Mouse (Mus musculus) v-Abl transformed pro-B cells (cell line): ENCODE measurements around the gene Efcab11.

Experiments used
- in situ Hi-C, 2 experiments: fragments of 400-800 bp; cut with MboI; formaldehyde crosslinking; loops; one replicate each; pipeline ENCODE4 v1.15.1; 2025; ENCODE audit not compliant: unreplicated experiment in 2 of 2

Efcab11 gene

GRCm38 (mm10) chr12:99883713-99884105 is 530 bp downstream of the Efcab11 start:
- in situ Hi-C loops: loop anchor here in 1 of 2 experiments (25.0 kb wide), 1 partner anchor 229 kb away; the partner anchor contains the start of gene Psmc1

GRCm38 (mm10) chr12:99883000-99883712 is 1.1 kb downstream of the Efcab11 start:
- in situ Hi-C loops: loop anchor here in 1 of 2 experiments (25.0 kb wide), 1 partner anchor 229 kb away; the partner anchor contains the start of gene Psmc1

GRCm38 (mm10) chr12:99874609-99875008 is 9.6 kb downstream of the Efcab11 start:
- in situ Hi-C loops: loop anchor here in 1 of 2 experiments (25.0 kb wide), 1 partner anchor 238 kb away; the partner anchor contains the start of gene Psmc1

- in situ Hi-C loops: no loop called here
These were observed 10.8 kb downstream of the Efcab11 start for GRCm38 (mm10) chr12:99873443-99873842.

- in situ Hi-C loops: no loop called here
These were observed 15.4 kb downstream of the Efcab11 start for GRCm38 (mm10) chr12:99868821-99869220.

- in situ Hi-C loops: no loop called here
These were observed 19.6 kb downstream of the Efcab11 start for GRCm38 (mm10) chr12:99864613-99865012.

- in situ Hi-C loops: no loop called here
These were observed 23.3 kb downstream of the Efcab11 start for GRCm38 (mm10) chr12:99860981-99861380.

- in situ Hi-C loops: loop anchor here in 1 of 2 experiments (5.0 kb wide), 1 partner anchor 777 kb away; no protein-coding TSS in a partner anchor
These were observed 24.7 kb downstream of the Efcab11 start for GRCm38 (mm10) chr12:99859391-99860100.

- in situ Hi-C loops: loop anchor here in 1 of 2 experiments (5.0 kb wide), 1 partner anchor 776 kb away; no protein-coding TSS in a partner anchor
These were observed 25.6 kb downstream of the Efcab11 start for GRCm38 (mm10) chr12:99858664-99859063.

GRCm38 (mm10) chr12:99856011-99856410 is 28.2 kb downstream of the Efcab11 start:
- in situ Hi-C loops: loop anchor here in 1 of 2 experiments (5.0 kb wide), 1 partner anchor 774 kb away; no protein-coding TSS in a partner anchor

GRCm38 (mm10) chr12:99853323-99854258 is 30.6 kb downstream of the Efcab11 start:
- in situ Hi-C loops: no loop called here

- in situ Hi-C loops: no loop called here
These were observed 34.2 kb downstream of the Efcab11 start for GRCm38 (mm10) chr12:99849996-99850395.

GRCm38 (mm10) chr12:99844951-99845350 is 39.3 kb downstream of the Efcab11 start:
- in situ Hi-C loops: no loop called here

- in situ Hi-C loops: loop anchor here (5.0 to 10.0 kb wide), 5 partner anchors 201 to 756 kb away; partner anchors contain the start of gene Foxn3 (in 1 of the 2)
These were observed 45.5 kb downstream of the Efcab11 start for GRCm38 (mm10) chr12:99838703-99839102.

- in situ Hi-C loops: loop anchor here (5.0 to 10.0 kb wide), 5 partner anchors 201 to 756 kb away; partner anchors contain the start of gene Foxn3 (in 1 of the 2)
These were observed 46.1 kb downstream of the Efcab11 start for GRCm38 (mm10) chr12:99838109-99838508.

GRCm38 (mm10) chr12:99837528-99837927 is 46.7 kb downstream of the Efcab11 start:
- in situ Hi-C loops: loop anchor here (5.0 to 10.0 kb wide), 5 partner anchors 200 to 755 kb away; partner anchors contain the start of gene Foxn3 (in 1 of the 2)

- in situ Hi-C loops: loop anchor here (5.0 to 10.0 kb wide), 5 partner anchors 199 to 754 kb away; partner anchors contain the start of gene Foxn3 (in 1 of the 2)
These were observed 47.7 kb downstream of the Efcab11 start for GRCm38 (mm10) chr12:99836404-99837131.

GRCm38 (mm10) chr12:99833476-99833875 is 50.8 kb downstream of the Efcab11 start:
- in situ Hi-C loops: loop anchor here in 1 of 2 experiments (10.0 kb wide), 1 partner anchor 519 kb away; no protein-coding TSS in a partner anchor

- in situ Hi-C loops: no loop called here
These were observed 61.6 kb downstream of the Efcab11 start for GRCm38 (mm10) chr12:99822591-99822990.
